Mouse (Mus musculus): ENCODE measurements around the gene Ikzf1.

Gene Ikzf1

DNA sequence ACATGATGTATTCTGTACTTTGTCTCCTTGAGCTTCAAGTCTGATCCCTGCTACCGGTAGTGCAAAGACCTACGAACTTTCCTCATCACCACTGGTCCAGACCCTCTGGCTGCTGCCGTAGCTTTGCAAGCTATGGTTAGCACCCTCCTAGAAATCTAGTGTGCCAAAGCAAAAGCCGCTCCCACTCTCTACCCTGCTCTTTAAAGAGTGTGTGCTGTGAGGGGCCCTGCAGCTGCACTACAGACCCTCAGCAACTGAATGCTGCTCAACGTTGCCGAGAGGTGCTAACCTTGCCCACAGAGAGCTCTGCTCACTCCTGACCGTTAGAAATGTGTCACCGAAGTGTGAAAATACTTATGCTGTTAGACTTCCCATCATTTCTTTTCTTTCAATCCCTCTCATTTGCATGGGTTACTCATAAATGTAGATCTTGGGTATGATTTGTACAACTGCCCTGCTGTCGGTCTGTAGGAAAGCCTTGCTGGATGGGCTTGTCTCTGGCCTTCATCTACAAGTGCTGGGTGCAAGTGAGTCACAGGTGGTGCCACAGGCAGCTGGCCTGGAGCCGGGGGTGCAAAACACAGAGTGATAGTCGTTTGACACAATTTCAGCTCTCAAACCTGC is 40.6 kb downstream of the Ikzf1 start:
- DNase-seq (ENCODE audit: low read depth, low spot score), result no peak

- no peak for DNase-seq (ENCODE audit: low read depth, low spot score)
Observed at GRCm38 (mm10) chr11:11725876-11726525, 41.2 kb downstream of the Ikzf1 start.

- no peak for DNase-seq (ENCODE audit: low read depth, low spot score)
Observed at GRCm38 (mm10) chr11:11726807-11727276, 42.0 kb downstream of the Ikzf1 start.

GRCm38 (mm10) chr11:11727936-11728556 is 43.2 kb downstream of the Ikzf1 start:
- DNase-seq (ENCODE audit: low read depth, low spot score), result no peak

- DNase-seq (ENCODE audit: low read depth, low spot score), result no peak
Observed at GRCm38 (mm10) chr11:11729216-11729615, 44.4 kb downstream of the Ikzf1 start.

DNA sequence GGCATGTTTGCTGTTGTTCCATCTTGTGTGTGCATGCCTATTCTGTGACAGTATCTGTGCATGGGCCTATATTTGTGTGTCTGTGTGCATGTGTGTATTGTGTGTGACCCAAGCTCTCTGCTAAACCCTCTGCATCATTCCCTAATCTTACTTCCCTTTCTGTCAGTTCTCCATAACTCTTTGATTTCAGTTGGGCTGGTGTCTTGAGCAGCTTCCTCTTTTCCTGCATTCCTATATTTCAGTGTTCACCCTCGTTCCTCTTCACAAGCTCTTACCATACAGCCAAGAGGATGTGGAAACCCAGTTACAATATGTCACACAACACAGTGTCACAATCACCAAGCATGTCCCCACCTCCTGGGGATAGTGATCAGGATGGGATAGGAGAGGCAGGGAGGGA is 45.3 kb downstream of the Ikzf1 start:
- DNase-seq (ENCODE audit: low read depth, low spot score), result no peak

- DNase-seq (ENCODE audit: low read depth, low spot score), result no peak
Observed at GRCm38 (mm10) chr11:11731727-11732126, 46.9 kb downstream of the Ikzf1 start.

DNA sequence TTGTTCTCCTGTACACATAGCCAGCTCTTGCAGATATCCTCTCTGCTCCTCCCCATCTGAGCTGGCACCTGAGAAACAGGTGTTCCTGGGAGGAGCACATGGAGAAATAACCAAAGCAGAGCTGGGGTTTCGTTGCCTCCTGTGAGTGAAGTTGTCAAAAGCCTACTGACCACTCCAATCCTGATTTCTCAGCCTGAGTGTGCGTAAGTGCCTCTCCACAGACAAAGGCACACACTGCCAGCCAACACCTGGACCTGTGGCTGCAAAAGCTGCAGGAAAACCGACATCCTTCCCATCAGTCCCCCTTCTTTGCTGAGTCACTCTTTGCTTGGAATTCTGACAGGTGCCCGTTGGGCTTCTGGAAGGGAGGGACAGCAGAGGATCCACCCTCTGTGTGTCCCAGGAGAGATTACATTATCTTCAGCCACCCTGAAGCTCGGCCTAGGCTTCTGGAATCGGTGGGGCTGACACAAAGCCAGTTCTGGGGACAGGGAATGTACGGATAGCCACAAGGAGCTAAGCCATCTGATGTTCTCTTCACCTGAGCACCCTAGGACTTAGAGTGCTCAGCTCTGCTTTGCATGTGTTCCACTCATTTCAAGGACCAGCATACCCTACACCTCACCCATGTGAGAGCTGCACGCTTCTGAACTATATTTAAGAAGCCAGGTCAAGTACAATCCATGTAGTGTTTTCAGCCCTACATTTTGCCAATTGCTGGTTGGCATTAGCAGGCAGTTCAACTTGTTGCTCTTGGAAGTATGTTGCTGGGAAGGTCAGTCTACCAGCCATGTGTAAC is 48.4 kb downstream of the Ikzf1 start:
- DNase-seq (ENCODE audit: low read depth, low spot score), result no peak

- no peak for DNase-seq (ENCODE audit: low read depth, low spot score)
Observed at GRCm38 (mm10) chr11:11735155-11735554, 50.4 kb downstream of the Ikzf1 start.

DNA sequence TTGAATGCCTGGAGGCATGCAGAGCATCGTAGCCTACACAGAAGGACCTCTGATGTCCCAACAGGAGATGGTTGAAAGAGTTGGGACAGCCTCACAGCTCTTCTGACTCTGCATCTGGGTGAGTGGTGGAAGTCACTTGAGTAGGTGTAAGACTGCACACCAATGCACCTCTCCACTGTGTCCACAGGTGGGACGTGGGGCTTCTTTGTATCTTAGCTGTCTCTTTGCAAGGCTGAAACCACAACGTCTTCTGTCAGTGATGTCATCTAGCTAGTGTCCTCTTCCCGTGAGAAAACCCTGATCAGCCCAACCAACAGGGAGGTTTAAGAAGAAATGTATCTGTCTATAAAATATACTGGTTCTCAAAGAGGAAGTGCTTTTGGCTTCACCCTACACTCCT is 52.1 kb downstream of the Ikzf1 start:
- DNase-seq (ENCODE audit: low read depth, low spot score), result no peak

GRCm38 (mm10) chr11:11737562-11737961 is 52.8 kb downstream of the Ikzf1 start:
- no peak for DNase-seq (ENCODE audit: low read depth, low spot score)

DNA sequence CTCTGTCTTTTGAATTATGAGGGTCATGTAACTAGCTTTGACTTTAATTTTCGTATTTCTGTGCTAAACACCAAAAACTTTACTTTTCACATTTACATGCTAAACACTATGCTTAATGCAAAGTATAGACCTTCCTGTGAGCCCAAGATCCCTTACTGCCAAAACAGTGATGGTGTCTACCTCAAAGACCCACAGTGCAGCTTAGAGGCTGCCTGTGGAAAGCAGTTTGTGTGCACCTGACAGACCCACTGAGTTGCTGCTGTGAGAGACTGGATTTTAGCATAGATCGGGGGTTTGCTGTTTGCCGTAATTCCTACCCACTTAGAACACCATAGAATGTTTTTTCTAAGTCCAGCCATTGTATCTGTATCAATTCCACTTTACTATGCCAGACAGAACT is 54.3 kb downstream of the Ikzf1 start:
- DNase-seq (ENCODE audit: low read depth, low spot score), result no peak

DNA sequence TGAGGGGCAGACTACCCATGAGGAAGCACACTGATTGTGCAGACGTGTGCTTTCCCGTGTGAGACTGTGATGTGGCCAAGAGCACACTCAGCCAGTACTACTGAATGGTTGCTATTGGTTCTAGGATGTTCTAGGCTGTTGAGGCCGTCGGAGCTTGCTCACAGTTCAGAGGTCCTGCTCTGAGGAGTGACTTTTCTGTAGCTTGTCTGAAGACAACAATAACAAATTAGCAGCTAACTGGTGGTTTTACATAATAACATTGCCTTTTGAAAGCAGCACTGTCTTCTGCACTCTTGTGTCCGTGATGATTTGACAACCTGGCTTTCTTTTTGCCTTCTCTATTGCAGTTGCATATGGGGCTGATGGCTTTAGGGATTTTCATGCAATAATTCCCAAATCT is 55.8 kb downstream of the Ikzf1 start:
- no peak for DNase-seq (ENCODE audit: low read depth, low spot score)

DNA sequence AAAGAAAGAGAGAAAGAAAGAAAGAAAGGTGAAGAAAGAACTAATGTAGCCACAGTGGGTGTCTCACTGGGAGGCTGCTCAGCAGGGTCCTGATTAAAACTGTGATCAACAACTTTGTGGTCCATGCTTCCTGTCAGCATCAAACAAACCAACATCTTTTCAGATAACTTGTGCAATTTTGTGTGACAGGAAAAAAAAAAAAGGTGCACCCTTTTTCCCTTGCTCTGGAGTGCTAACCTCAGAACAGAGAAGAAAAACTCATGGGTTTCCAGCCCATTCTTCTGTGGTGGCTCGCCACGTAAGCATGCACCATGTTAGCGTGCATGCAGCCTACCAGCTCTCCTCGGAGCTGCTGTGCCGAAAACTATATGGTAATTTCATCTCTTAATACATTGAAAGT is 56.8 kb downstream of the Ikzf1 start:
- no peak for DNase-seq (ENCODE audit: low read depth, low spot score)

DNA sequence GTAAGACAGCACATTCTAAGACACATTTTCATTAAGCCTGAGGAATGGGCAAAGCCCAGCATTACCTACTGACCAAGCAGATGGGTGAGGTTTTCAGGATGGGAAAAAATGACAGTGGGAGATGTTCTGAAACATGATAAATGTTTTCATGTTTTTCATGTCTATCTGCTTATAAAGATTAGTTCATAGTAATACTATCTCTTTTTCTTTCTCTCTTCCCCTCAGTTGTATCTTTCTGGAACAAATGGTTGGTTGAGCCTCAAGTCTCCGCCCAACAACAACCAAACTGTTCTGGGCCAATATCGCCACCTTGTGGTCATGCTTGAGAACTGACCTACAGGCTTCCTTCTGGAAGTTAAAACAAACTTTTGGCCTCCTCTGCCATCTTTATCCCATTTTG is 57.8 kb downstream of the Ikzf1 start:
- DNase-seq (ENCODE audit: low read depth, low spot score), result no peak

DNA sequence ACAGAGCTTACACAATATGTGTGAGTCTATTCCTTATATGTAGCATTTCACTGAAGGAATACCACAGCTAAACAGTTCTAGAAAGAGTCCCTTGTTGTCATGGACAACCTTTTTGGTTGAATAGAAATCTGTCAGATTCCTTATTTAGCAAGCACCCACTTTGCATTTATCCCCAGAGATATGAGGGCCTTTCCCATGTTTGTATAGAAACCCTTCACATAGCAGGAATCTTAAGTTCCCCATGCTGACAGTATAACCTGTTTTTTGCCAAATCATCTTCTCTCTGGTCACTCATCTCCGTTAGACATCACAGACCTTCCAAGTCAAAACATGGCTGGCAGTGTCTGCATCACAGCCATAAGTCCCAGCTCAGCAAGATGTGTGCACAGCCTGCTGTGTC is 59.4 kb downstream of the Ikzf1 start:
- DNase-seq (ENCODE audit: low read depth, low spot score), result no peak

GRCm38 (mm10) chr11:11751091-11751490 is 66.3 kb downstream of the Ikzf1 start:
- DNase-seq (ENCODE audit: low read depth, low spot score), result no peak

GRCm38 (mm10) chr11:11752859-11753258 is 68.1 kb downstream of the Ikzf1 start:
- no peak for DNase-seq (ENCODE audit: low read depth, low spot score)

DNA sequence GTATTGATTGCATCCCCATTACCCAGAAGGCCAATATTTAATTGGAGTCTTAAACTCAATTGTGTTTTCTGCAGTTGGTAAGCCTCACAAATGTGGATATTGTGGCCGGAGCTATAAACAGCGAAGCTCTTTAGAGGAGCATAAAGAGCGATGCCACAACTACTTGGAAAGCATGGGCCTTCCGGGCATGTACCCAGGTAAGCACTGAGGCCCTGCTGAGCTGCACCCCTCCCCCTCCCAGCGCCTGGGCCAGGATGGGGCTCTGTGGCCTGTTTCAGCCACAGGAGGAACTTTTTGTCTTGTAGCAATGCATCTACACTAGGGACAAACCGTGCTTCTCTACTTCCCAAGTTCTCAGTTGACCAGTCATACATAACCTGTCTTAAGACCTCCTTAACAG is 73.3 kb downstream of the Ikzf1 start:
- DNase-seq (ENCODE audit: low read depth, low spot score), result no peak

GRCm38 (mm10) chr11:11758883-11759282 is 74.1 kb downstream of the Ikzf1 start:
- no peak for DNase-seq (ENCODE audit: low read depth, low spot score)

GRCm38 (mm10) chr11:11763211-11763666 is 78.4 kb downstream of the Ikzf1 start:
- DNase-seq (ENCODE audit: low read depth, low spot score), result no peak

DNA sequence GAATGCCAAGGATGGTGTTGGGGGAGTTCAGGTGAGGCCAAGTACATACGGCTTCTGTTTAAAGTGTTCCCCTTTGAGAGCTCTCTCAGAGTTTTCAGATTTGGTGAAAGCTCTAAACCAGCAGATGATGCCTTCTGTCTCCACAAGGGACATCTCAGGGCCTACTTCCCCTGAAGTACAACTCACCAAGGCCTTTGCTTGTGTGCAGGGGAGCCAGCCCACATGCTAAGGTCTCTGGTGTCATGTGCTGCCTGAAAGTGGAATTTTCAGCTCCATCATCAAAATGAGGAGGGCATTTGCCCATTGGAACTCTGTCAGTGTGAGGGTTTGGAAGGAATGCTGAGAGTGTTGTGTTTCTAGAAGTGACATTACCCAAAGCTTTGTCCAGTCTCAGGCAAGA is 80.6 kb downstream of the Ikzf1 start:
- DNase-seq (ENCODE audit: low read depth, low spot score), result no peak

Measured in brain, embryonic 18.5 days (tissue).